ENCODE assay signal across 29 mouse cellular contexts in genomic region chr19:55752861-55753260, GRCm38 (mm10). TPM values are rescaled to one million over a fixed set of nuclear protein-coding genes. Genes with fewer than 3 reads are reported as not detected.
DNase-seq lines count a peak whose midpoint lies in the region; ATAC-seq and TF ChIP-seq lines count a peak whose summit lies in the region.
"Had no signal": no experiment of that assay in that cellular context is flagged by ENCODE, and none has a peak within 500 bp of the region (broad histone marks: within the 10 kb centered on the region; RNA-seq: fewer than 3 reads in every experiment).

No protein-coding gene starts in this region.

- H3K27ac ChIP-seq in forebrain, embryonic 14.5 days (ENCODE audit: low read depth, low read length) = no peak overlapping the region
- no peak overlapping the region for H3K27ac ChIP-seq in forebrain, embryonic 16.5 days (ENCODE audit: low read length)
- H3K27ac ChIP-seq in midbrain, embryonic 16.5 days (ENCODE audit: low read length) = peak overlapping the region; percentile 84
- H3K27ac ChIP-seq in hindbrain, embryonic 16.5 days (ENCODE audit: low read depth, low read length) = no peak overlapping the region
- no peak overlapping the region for H3K27ac ChIP-seq in layer of hippocampus, adult 2 months
- H3K27ac ChIP-seq: hindbrain, postnatal 0 days; kidney, postnatal 0 days; liver, embryonic 15.5 days; midbrain, embryonic 12.5 days; neural tube, embryonic 12.5 days had no signal

- ATAC-seq in forebrain, embryonic 14.5 days = no peak
- no peak for ATAC-seq in forebrain, embryonic 16.5 days
- no peak for ATAC-seq in midbrain, embryonic 16.5 days
- no peak for ATAC-seq in hindbrain, embryonic 16.5 days
- ATAC-seq: activated CD4-positive, CD25-positive, alpha-beta regulatory T cell, adult 4 months; hindbrain, postnatal 0 days; intestine, embryonic 16.5 days had no signal

- 0 out of 2 replicates have a peak overlapping the region, but pooled peaks have one; percentile 7 for H3K9ac ChIP-seq in forebrain, embryonic 14.5 days (ENCODE audit: low read length)
- H3K9ac ChIP-seq in forebrain, embryonic 16.5 days (replicated peaks; ENCODE audit: low read depth, low read length) = no peak overlapping the region
- no peak overlapping the region for H3K9ac ChIP-seq in midbrain, embryonic 16.5 days (ENCODE audit: low read depth, low read length)
- no peak overlapping the region for H3K9ac ChIP-seq in hindbrain, embryonic 16.5 days (ENCODE audit: low read depth, low read length)
- H3K9ac ChIP-seq: liver, embryonic 15.5 days; lung, embryonic 14.5 days; midbrain, embryonic 12.5 days; neural tube, embryonic 12.5 days had no signal

- peak; percentile 58 for DNase-seq in forebrain, embryonic 14.5 days (ENCODE audit: low spot score)
- peak; percentile 40 for DNase-seq in 3T3-L1 (ENCODE audit: low read depth, low spot score)
- DNase-seq in brain, embryonic 14.5 days (ENCODE audit: low read depth) = peak; percentile 79
- DNase-seq in layer of hippocampus, adult 2 months (ENCODE audit: low spot score in 2 of 2) = no peak
- DNase-seq: adrenal gland, adult 2 months; adrenal gland, postnatal 36 days; B cell, adult 2 months; cerebellum, adult 8-10 months; cerebellum, postnatal 25 days; gastrocnemius, postnatal 36 days; heart, adult 18-20 months; kidney, adult 8-10 months; kidney, postnatal 4 days; layer of hippocampus, postnatal 36 days; left cerebral cortex, postnatal 4 days; lung, embryonic 14.5 days; thymus, postnatal 4 days had no signal

- H3K36me3 ChIP-seq in forebrain, embryonic 14.5 days (ENCODE audit: control insufficient read depth, insufficient read depth, low read length) = no peaks in the 10 kb centered on the region
- no peaks in the 10 kb centered on the region for H3K36me3 ChIP-seq in forebrain, embryonic 16.5 days (ENCODE audit: control insufficient read depth, insufficient read depth)
- H3K36me3 ChIP-seq in midbrain, embryonic 16.5 days (ENCODE audit: control insufficient read depth, insufficient read depth, low read length) = no peaks in the 10 kb centered on the region
- H3K36me3 ChIP-seq in hindbrain, embryonic 16.5 days (ENCODE audit: control insufficient read depth, insufficient read depth, low read length) = no peaks in the 10 kb centered on the region
- H3K36me3 ChIP-seq: liver, embryonic 15.5 days; neural tube, embryonic 12.5 days had no signal

- H3K4me2 ChIP-seq in forebrain, embryonic 14.5 days (ENCODE audit: low read length) = peak overlapping the region; percentile 16
- no peak overlapping the region for H3K4me2 ChIP-seq in forebrain, embryonic 16.5 days (ENCODE audit: low read length)
- H3K4me2 ChIP-seq in midbrain, embryonic 16.5 days (ENCODE audit: low read length) = peak overlapping the region; percentile 59
- H3K4me2 ChIP-seq in hindbrain, embryonic 16.5 days (ENCODE audit: low read length) = no peak overlapping the region
- H3K4me2 ChIP-seq: heart, embryonic 11.5 days; liver, embryonic 15.5 days; lung, embryonic 14.5 days; midbrain, embryonic 12.5 days; neural tube, embryonic 12.5 days had no signal

- H3K27me3 ChIP-seq in forebrain, embryonic 14.5 days (replicated peaks; ENCODE audit: control insufficient read depth, insufficient read depth, low read length) = no peaks in the 10 kb centered on the region
- H3K27me3 ChIP-seq in forebrain, embryonic 16.5 days (replicated peaks; ENCODE audit: control insufficient read depth, insufficient read depth, low read length) = no peaks in the 10 kb centered on the region
- H3K27me3 ChIP-seq in midbrain, embryonic 16.5 days (ENCODE audit: control insufficient read depth, insufficient read depth, low read depth, low read length) = no peaks in the 10 kb centered on the region
- H3K27me3 ChIP-seq in hindbrain, embryonic 16.5 days (replicated peaks; ENCODE audit: control insufficient read depth, insufficient read depth, low read length) = peaks cover 10% of the 10 kb centered on the region
- H3K27me3 ChIP-seq: midbrain, embryonic 12.5 days; neural tube, embryonic 12.5 days had no signal

- peaks cover 50% of the 10 kb centered on the region for H3K4me1 ChIP-seq in forebrain, embryonic 14.5 days (ENCODE audit: control insufficient read depth, insufficient read depth, low read length)
- peaks cover 41% of the 10 kb centered on the region for H3K4me1 ChIP-seq in forebrain, embryonic 16.5 days (replicated peaks; ENCODE audit: control insufficient read depth, insufficient read depth, low read length)
- H3K4me1 ChIP-seq in midbrain, embryonic 16.5 days (ENCODE audit: control insufficient read depth, insufficient read depth, low read length) = peaks cover 41% of the 10 kb centered on the region
- peaks cover 14% of the 10 kb centered on the region for H3K4me1 ChIP-seq in hindbrain, embryonic 16.5 days (ENCODE audit: control insufficient read depth, insufficient read depth, low read depth, low read length)

- no peak for TF ChIP-seq POLR2A in brain, embryonic 14.5 days (IDR thresholded peaks at IDR 0.05; ENCODE audit: borderline replicate concordance, extremely low read depth, insufficient read depth, insufficient read length, poor library complexity, severe bottlenecking)

- WGBS in forebrain, embryonic 14.5 days = 8% methylated on average over 8 of the region's 8 CpGs
- WGBS in forebrain, embryonic 16.5 days = 14% methylated on average over 8 of the region's 8 CpGs
- WGBS in midbrain, embryonic 16.5 days = 43% methylated on average over 8 of the region's 8 CpGs
- 40% methylated on average over 8 of the region's 8 CpGs for WGBS in hindbrain, embryonic 16.5 days

- H3K4me3 ChIP-seq in forebrain, embryonic 14.5 days (ENCODE audit: low read depth, low read length) = no peak overlapping the region
- H3K4me3 ChIP-seq in forebrain, embryonic 16.5 days (replicated peaks; ENCODE audit: low read length) = no peak overlapping the region
- H3K4me3 ChIP-seq in midbrain, embryonic 16.5 days (ENCODE audit: low read depth, low read length) = no peak overlapping the region
- H3K4me3 ChIP-seq in hindbrain, embryonic 16.5 days (ENCODE audit: low read length) = no peak overlapping the region
- H3K4me3 ChIP-seq in layer of hippocampus, adult 2 months = no peak overlapping the region
- H3K4me3 ChIP-seq: liver, embryonic 15.5 days; midbrain, embryonic 12.5 days; myocyte; neural tube, embryonic 12.5 days had no signal

- no peaks in the 10 kb centered on the region for H3K9me3 ChIP-seq in forebrain, embryonic 14.5 days (replicated peaks; ENCODE audit: control insufficient read depth, low read length)
- no peaks in the 10 kb centered on the region for H3K9me3 ChIP-seq in forebrain, embryonic 16.5 days (ENCODE audit: control insufficient read depth, low read length)
- H3K9me3 ChIP-seq in midbrain, embryonic 16.5 days (replicated peaks; ENCODE audit: control insufficient read depth, low read length, poor library complexity, severe bottlenecking) = no peaks in the 10 kb centered on the region
- H3K9me3 ChIP-seq in hindbrain, embryonic 16.5 days (ENCODE audit: control insufficient read depth, low read length) = no peaks in the 10 kb centered on the region
- H3K9me3 ChIP-seq: liver, embryonic 15.5 days; midbrain, embryonic 12.5 days; neural tube, embryonic 12.5 days had no signal

- TF ChIP-seq CTCF in brain, embryonic 14.5 days (IDR thresholded peaks at IDR 0.05; ENCODE audit: borderline replicate concordance, extremely low read depth, insufficient read depth, insufficient read length) = no peak
- TF ChIP-seq CTCF in layer of hippocampus, adult 2 months (conservative IDR thresholded peaks at IDR 0.05) = no peak

RNA-seq across cellular contexts. Expression of gene Tcf7l2, which starts 11.2 kb away (rescaled TPM):
- polyA plus RNA-seq in forebrain, embryonic 14.5 days (2014; fragmentation: Nextera tagmentation; extraction: Ambion mirVana) = 196 and 221 TPM in 2 replicates
- polyA plus RNA-seq in forebrain, embryonic 16.5 days (2015; fragmentation: Nextera tagmentation; extraction: Ambion mirVana) = 26.5 and 58.7 TPM in 2 replicates
- polyA plus RNA-seq in brain, embryonic 14.5 days (2012; rRNA removed) = 222 and 296 TPM in 2 replicates
- 824 and 1,080 TPM in 2 replicates for polyA plus RNA-seq in midbrain, embryonic 16.5 days (2015; fragmentation: Nextera tagmentation; extraction: Ambion mirVana)
- 27.0 and 38.2 TPM in 2 replicates for polyA plus RNA-seq in hindbrain, embryonic 16.5 days (2015; fragmentation: Nextera tagmentation; extraction: Ambion mirVana)
- total RNA-seq in layer of hippocampus, adult 2 months (2021) = 10 to 100 TPM in 1 of 2 experiments, 1 to 10 TPM in 1; 9.9 to 11.3 TPM

Comparison
In these comparisons a context has a peak if more than half of its experiments do, and no peak if none do; other contexts are left out.
1. H3K4me2 ChIP-seq: peak in forebrain, embryonic 14.5 days (single experiment) and midbrain, embryonic 16.5 days (single experiment); none in forebrain, embryonic 16.5 days (single experiment) and hindbrain, embryonic 16.5 days (single experiment).
2. DNase-seq: peak in forebrain, embryonic 14.5 days (single experiment), 3T3-L1 (single experiment) and brain, embryonic 14.5 days (single experiment); none in layer of hippocampus, adult 2 months (0 of 2).